Mouse (Mus musculus): ENCODE results near the gene St6galnac3. TPM values are rescaled to one million over a fixed set of nuclear protein-coding genes. Genes with fewer than 3 reads are reported as not detected.

The St6galnac3 gene
- total RNA-seq, 1 experiment from 2014 or later: 17.1 TPM

- no peak for ATAC-seq (replicated peaks; ENCODE audit: insufficient number of reproducible peaks, low FRiP score, low TSS enrichment, poor library complexity, severe bottlenecking)
Measured at GRCm38 (mm10) chr3:153193025-153193424, 531.9 kb downstream of the St6galnac3 start.

GRCm38 (mm10) chr3:153190742-153191141 lies 534.2 kb downstream of the St6galnac3 start:
- ATAC-seq (replicated peaks; ENCODE audit: insufficient number of reproducible peaks, low FRiP score, low TSS enrichment, poor library complexity, severe bottlenecking): no peak

GRCm38 (mm10) chr3:153189685-153190467 lies 535.1 kb downstream of the St6galnac3 start:
- ATAC-seq (replicated peaks; ENCODE audit: insufficient number of reproducible peaks, low FRiP score, low TSS enrichment, poor library complexity, severe bottlenecking): no peak

- no peak for ATAC-seq (replicated peaks; ENCODE audit: insufficient number of reproducible peaks, low FRiP score, low TSS enrichment, poor library complexity, severe bottlenecking)
Measured at GRCm38 (mm10) chr3:153188224-153188623, 536.8 kb downstream of the St6galnac3 start.

- ATAC-seq (replicated peaks; ENCODE audit: insufficient number of reproducible peaks, low FRiP score, low TSS enrichment, poor library complexity, severe bottlenecking): no peak
Measured at GRCm38 (mm10) chr3:153185117-153185516, 539.9 kb downstream of the St6galnac3 start.

- no peak for ATAC-seq (replicated peaks; ENCODE audit: insufficient number of reproducible peaks, low FRiP score, low TSS enrichment, poor library complexity, severe bottlenecking)
Measured at GRCm38 (mm10) chr3:153181242-153181641, 543.7 kb downstream of the St6galnac3 start.

GRCm38 (mm10) chr3:153176749-153177148 lies 548.2 kb downstream of the St6galnac3 start:
- no peak for ATAC-seq (replicated peaks; ENCODE audit: insufficient number of reproducible peaks, low FRiP score, low TSS enrichment, poor library complexity, severe bottlenecking)

- ATAC-seq (replicated peaks; ENCODE audit: insufficient number of reproducible peaks, low FRiP score, low TSS enrichment, poor library complexity, severe bottlenecking): no peak
Measured at GRCm38 (mm10) chr3:153176325-153176724, 548.6 kb downstream of the St6galnac3 start.

- ATAC-seq (replicated peaks; ENCODE audit: insufficient number of reproducible peaks, low FRiP score, low TSS enrichment, poor library complexity, severe bottlenecking): no peak
Measured at GRCm38 (mm10) chr3:153174336-153175033, 550.5 kb downstream of the St6galnac3 start.

GRCm38 (mm10) chr3:153173567-153173966 lies 551.4 kb downstream of the St6galnac3 start:
- ATAC-seq (replicated peaks; ENCODE audit: insufficient number of reproducible peaks, low FRiP score, low TSS enrichment, poor library complexity, severe bottlenecking): no peak

- no peak for ATAC-seq (replicated peaks; ENCODE audit: insufficient number of reproducible peaks, low FRiP score, low TSS enrichment, poor library complexity, severe bottlenecking)
Measured at GRCm38 (mm10) chr3:153170146-153170545, 554.8 kb downstream of the St6galnac3 start.

- ATAC-seq (replicated peaks; ENCODE audit: insufficient number of reproducible peaks, low FRiP score, low TSS enrichment, poor library complexity, severe bottlenecking): no peak
Measured at GRCm38 (mm10) chr3:153169744-153170143, 555.2 kb downstream of the St6galnac3 start.

- ATAC-seq (replicated peaks; ENCODE audit: insufficient number of reproducible peaks, low FRiP score, low TSS enrichment, poor library complexity, severe bottlenecking): no peak
Measured at GRCm38 (mm10) chr3:153161676-153162075, 563.3 kb downstream of the St6galnac3 start.

- ATAC-seq (replicated peaks; ENCODE audit: insufficient number of reproducible peaks, low FRiP score, low TSS enrichment, poor library complexity, severe bottlenecking): no peak
Measured at GRCm38 (mm10) chr3:153160683-153161082, 564.3 kb downstream of the St6galnac3 start.

- ATAC-seq (replicated peaks; ENCODE audit: insufficient number of reproducible peaks, low FRiP score, low TSS enrichment, poor library complexity, severe bottlenecking): no peak
Measured at GRCm38 (mm10) chr3:153148887-153149286, 576.1 kb downstream of the St6galnac3 start.

Other genes starting within 250 kb of the St6galnac3 start
- 1.9 TPM in 1 of 3 replicates, not detected in the others for gene Asb17, start 119.0 kb upstream of the St6galnac3 start, total RNA-seq (2017)
- gene Msh4, start 181.0 kb upstream of the St6galnac3 start, total RNA-seq (2017): 0.19 TPM in 1 of 3 replicates, not detected in the others
- gene Rabggtb, start 187.8 kb upstream of the St6galnac3 start, total RNA-seq (2017): 66.2 to 71.0 TPM (median 70.0 TPM) in 3 replicates
- gene Acadm, start 219.5 kb upstream of the St6galnac3 start, total RNA-seq (2017): 105 to 153 TPM (median 144 TPM) in 3 replicates
- gene Slc44a5, start 248.3 kb upstream of the St6galnac3 start, total RNA-seq (2017): not detected in 3 replicates

All from monocyte, adult 5-6 weeks (primary cell).